Mouse (Mus musculus): ENCODE measurements around the gene Aif1.
A peak's percentile ranks its signal among the peaks of the same experiment; 100 is the strongest.

The Aif1 gene

DNA sequence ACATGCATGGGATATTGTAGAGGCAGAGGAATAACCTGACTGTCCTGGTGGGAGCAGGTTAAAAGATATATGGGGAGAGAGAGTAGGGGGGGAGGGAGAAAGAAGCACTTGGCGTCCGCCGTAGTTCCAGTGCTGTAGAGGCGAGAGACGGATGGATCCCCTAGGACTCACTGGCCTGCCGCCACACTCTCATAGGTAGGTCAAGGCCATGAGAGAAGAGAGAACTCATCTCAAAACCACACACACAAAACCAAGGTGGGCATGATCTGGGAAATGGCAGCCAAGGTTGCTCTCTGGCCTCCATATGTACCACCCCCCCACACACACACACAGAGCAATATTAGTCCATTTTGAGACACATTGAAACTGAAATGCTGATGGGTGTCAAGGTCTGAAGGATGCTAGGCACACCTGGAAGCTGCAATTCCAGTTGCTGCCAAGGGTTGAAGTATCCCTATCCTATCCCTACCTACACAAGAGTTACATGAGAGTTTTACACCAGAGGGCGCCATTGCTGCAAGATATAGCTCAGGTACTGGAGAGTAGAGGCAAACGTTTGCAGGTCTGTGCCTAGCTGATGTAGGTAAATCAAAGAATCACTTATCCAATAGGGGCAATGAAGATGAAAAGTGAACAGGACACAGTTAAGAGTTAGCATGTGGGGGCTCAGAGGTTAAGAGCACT lies 9.4 kb downstream of the Aif1 start:
- peak in 1 of 2 experiments; percentile 71 for DNase-seq (ENCODE audit: low spot score in 2 of 2)

DNA sequence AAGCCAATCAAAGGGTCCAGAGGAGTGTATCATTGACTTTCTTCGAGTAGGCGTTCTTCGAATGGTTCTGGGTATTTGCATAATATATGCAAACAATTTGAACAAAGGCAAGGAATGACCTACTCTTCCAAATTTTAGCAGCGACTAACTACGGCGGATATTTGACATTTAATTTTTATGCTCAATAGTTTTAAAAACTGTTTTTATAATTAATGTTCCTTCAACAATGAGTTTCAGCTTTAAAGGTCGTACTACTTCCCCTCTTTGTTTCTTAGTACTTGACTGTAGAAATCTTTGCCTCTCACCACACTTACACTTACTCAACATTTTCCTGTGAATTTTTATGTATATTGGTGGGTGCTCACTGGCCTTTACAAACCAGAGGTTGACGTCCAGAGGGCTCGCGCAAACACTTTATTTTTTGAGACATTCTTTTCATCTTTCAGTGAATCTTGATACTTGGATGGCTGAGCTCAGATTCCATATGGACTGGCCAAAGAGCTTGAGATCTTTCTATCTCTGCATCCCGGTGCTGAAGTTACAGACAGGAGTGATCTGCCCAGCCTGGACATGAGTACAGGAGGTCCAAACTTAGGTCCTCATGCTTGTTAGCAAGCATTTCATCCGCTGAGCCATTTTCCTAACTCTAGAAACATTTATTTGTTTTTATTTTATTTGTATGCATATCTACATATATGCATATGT lies 10.3 kb downstream of the Aif1 start:
- DNase-seq (ENCODE audit: low spot score in 2 of 2): no peak

- peak; percentile 99 for DNase-seq (ENCODE audit: low spot score in 2 of 2)
These were observed 11.1 kb downstream of the Aif1 start, which contains the start of gene Prrc2a for GRCm38 (mm10) chr17:35164568-35165450. TSS of gene Prrc2a (minus strand) at chr17:35164897.

GRCm38 (mm10) chr17:35164218-35164567 lies 11.7 kb downstream of the Aif1 start:
- no peak for DNase-seq (ENCODE audit: low spot score in 2 of 2)

DNA sequence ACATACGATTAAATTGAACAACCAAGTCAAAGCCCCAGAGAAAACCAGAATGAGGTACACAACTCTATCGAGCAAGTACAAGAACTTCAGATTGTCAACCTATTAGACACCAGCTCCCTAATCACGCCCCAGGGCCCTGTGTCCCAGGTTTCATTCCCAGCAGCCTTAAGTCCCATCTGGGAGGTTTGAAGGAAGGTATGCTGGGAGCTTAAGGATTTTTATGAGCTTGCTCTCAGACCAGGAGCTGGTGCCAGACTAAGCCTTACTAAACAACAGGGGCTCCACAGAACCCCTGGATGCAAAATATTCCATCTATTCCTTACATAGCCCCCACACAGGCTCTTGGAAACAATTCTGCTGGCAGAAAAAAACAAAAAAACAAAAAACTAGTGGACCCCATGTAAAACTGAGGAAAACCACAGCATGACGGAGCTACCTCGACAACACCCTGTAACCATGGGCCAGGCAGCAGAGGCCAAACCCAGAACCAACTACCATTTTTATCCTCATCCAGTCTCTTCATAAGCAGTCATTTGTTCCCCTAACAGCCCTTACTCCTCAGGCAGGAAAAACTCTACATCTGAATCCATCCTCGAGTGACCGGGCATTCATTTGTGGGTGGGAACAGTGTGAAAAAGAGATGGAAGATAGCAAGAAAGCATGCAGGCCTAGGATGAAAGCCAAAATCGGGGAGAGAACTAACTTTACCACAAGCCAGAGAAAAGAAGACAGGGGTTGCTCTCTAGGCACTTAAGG lies 12.4 kb downstream of the Aif1 start:
- no peak for DNase-seq (ENCODE audit: low spot score in 2 of 2)

GRCm38 (mm10) chr17:35162730-35163129 lies 13.1 kb downstream of the Aif1 start:
- no peak for DNase-seq (ENCODE audit: low spot score in 2 of 2)

GRCm38 (mm10) chr17:35162121-35162520 lies 13.7 kb downstream of the Aif1 start:
- no peak for DNase-seq (ENCODE audit: low spot score in 2 of 2)

DNA sequence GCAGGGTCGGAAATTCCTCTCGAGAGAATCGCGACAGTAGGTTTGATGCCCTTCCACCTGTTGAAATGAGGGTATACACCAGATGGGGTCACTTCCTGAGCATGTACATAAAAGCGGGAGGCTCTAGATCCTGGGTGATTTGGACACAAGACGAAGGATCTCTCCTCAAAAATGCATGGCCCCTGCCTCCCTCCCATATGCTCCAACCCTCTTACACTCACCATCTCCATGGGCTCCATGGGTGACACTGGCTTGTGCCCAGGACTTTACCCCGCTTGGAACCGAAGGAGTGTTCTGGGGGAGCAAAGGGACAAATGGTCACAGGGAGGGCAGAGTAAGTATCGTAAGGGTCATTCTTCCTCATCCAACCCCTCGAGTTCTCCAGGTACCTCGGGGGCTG lies 14.4 kb downstream of the Aif1 start:
- DNase-seq (ENCODE audit: low spot score in 2 of 2): no peak

DNA sequence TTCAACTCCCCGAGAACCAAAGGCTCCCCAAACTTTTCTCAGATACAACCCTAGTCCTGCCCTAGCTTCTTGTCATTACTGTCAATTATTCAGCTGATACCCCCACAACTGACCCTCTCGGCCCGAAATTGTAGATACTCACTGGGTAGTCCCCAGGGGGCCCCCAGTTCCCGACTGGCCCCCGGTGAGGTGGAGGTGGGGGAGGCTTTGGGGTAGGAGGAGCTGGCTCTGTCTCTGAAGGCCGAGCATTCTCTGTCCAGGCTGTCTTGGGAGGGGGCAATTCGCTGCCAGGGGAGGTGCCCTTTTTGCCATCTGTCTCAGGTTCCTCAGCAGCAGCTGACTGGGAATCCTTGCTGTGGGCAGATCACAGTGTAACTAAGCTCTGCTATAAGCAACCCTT lies 16.2 kb downstream of the Aif1 start:
- DNase-seq (ENCODE audit: low spot score in 2 of 2): no peak

DNA sequence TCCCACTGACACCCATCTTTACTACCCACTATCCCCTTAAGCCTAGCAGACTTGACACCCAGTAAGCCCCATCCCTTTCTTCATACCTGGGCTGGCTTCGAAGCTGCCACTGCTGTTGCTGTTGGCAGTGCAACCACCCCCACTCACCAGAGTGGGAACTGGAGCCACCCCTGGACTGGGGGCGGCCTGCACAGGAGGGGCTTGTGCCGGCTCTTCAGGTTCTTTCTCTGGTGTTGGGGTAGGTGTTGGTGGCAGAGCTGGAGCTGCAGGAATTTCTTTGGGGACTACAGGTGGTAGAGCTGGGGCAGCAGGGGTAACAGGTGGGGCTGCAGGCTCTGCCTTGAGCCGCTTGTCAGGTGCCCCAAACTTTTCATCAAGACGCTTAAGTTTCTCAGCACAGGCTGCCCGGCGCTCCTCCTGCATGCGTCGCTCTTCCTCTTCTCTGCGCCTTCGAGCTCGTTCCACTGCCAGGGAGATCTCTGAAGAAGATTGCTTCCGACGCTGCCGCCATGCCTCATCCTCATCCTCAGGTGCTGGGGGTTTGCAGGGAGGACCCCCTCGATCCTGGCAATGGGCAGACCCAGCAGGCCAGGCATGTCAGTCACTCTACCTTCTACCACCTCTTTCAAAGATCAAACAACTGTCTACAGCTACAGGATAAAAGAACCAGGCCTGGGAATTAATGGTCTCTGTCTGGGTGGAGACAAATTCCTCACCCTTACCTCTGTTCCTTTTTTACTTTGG lies 16.8 kb downstream of the Aif1 start:
- no peak for DNase-seq (ENCODE audit: low spot score in 2 of 2)

DNA sequence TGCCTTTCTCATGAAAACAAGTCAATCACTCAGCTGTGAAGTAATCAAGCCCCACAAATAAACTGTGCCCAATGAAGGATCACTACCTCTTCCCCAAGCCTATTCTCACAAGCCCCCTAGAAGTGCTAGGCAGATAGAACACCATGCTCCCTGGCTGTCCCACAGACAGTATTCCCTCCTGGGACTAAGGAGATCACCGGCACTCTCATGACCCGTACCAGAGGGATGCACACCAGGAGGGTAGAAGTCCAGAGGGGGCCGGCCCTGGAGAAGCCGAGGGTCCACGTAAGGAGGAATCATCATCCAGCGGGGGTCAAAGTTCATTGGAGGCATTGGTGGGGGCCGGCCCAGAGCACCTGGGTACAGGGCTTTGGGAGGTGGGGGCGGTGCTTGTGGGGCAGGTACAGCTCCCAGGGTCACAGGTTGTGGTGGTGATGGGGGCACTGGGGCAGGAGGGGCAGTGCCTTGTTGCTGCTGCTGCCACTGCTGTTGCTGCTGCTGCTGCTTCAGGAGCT lies 18.1 kb downstream of the Aif1 start:
- DNase-seq (ENCODE audit: low spot score in 2 of 2): no peak

- DNase-seq (ENCODE audit: low spot score in 2 of 2): no peak
These were observed 18.6 kb downstream of the Aif1 start for GRCm38 (mm10) chr17:35157254-35157653.

DNA sequence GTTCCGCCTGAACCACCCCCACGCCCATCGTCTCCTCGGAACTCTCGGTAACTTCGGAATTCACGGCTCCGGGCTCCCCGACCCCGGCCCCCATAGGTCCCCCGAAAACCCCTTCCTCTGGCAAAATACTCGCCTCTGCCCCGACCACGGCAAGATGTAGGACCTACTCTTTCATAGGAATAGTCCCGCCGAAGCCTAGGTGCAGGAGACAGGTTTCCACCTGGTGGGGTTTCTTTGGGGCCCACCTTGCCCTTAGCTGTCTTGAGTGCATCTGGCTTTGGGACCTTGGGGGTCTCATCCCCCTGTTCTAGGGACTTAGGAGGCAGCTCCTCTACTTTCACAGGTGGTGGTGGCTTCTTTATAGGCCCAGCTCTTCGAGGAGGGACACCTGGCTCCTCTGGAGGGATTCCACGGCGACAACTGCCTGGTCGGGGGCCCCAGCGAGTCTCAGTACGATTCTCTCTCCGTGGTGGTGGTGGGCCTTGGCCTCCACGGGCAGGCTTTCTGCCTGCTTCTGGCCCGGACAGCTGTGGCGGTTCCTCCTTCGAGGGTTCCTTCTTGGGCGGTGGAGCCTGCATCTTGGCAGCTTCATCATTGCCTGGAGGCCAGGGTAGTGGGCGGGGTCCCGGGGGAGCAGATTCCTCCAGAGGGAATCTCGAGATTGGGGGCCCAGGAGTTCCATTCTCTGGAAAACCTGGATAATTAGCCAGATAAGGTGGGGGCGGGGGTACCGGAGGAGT lies 19.2 kb downstream of the Aif1 start:
- no peak for DNase-seq (ENCODE audit: low spot score in 2 of 2)

DNA sequence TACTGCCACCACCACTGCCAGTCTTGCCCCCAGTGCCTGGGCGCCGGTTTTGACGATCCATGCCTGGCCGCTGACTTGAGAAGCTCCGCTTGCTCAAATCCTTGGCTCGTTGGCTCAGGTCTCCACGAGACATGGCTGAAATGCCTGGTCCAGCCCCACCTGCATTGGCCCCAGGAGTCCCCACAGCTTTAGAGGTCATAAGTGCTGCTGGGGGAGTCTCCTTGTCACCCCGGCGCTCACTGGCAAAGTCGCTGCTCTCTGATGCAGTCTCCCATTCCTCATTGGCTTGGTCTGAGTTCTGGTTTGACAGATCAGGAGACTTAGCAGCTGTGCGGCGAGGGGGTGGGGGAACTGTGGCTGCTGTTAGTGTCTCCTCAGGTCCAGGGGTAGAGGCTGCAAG lies 20.4 kb downstream of the Aif1 start:
- DNase-seq (ENCODE audit: low spot score in 2 of 2): no peak

DNA sequence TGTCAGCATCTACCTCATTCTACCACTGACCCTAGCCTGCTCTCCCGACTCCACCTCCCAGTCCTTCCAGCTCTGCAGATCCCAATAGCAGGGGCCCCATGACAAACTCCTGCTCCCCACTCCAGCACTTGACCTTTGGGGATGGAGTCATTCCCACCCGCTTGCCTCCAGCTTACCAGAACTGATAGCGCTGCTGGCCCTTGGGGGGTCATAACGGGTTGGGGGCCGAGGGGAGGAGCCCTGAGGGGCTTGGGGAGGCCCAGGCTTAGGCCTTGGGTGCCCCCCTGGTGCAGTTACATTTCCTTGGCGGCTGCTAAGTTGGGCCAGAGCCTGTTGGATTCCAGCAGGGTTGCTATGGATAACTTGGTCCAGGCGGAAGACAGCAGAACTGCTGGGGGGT lies 21.3 kb downstream of the Aif1 start:
- no peak for DNase-seq (ENCODE audit: low spot score in 2 of 2)

- DNase-seq (ENCODE audit: low spot score in 2 of 2): no peak
These were observed 21.9 kb downstream of the Aif1 start for GRCm38 (mm10) chr17:35153931-35154330.

GRCm38 (mm10) chr17:35153077-35153476 lies 22.8 kb downstream of the Aif1 start:
- no peak for DNase-seq (ENCODE audit: low spot score in 2 of 2)

GRCm38 (mm10) chr17:35152121-35152520 lies 23.7 kb downstream of the Aif1 start:
- no peak for DNase-seq (ENCODE audit: low spot score in 2 of 2)

DNA sequence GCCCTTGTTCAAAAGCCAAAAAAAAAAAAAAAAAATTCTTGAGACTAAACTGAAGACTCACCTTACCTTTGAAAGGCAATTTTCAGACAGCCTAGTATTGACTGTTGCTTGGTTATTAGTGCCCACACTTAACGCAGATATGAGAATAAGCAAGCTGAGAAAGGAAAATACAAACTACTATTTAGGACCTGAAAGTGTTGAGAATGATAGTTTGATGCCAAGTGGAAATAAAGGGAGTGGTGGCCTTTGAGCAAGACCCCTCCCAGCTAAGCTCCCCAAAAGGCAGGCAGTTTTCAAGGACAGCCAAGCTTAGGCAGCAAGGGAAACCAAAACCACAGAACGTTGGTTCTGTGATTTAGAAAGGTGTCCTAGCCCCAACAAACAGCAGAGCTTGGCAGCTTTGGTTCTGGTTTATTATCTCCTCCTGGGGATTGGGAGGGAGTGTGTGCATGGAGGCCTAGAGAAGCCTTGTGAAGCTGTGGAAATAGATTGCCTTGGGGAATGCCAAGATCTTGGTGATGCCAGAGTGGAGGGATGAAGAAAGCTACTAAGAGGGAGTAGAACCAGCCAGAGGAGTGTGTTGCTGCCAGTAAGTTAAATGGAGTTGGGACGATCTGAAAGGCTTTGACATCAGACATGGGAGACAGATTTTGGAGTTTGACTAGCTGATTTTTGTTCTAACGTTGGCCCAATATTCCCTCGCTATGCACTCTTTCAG lies 27.8 kb downstream of the Aif1 start:
- no peak for DNase-seq (ENCODE audit: low spot score in 2 of 2)

DNA sequence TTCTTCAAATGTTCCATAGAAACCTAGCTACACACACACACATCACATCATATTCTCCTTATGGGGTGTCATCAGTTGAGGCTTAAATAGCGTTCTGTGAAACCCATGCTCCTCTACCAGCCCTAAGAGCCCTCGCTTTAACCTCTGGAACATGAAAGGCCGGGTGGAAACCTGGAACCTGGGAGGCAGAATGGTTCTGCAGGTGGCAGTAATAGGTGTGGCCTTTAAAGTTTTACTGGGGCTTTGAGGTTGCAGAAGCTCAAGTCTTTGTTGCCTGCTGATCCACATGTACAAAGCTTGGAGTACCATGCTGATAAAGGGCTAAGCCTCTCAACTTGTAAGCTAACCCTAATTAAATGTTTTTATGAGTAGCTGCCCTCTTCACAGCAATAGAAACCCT lies 28.5 kb downstream of the Aif1 start:
- no peak for DNase-seq (ENCODE audit: low spot score in 2 of 2)
